Mouse (Mus musculus) frontal cortex, postnatal 14 days (tissue): ENCODE data around the gene Ccdc9.

Source experiments
- DNase-seq, 2 experiments: peaks; one replicate each; pipeline ENCODE4 v3.0.0; 2022; ENCODE audit warnings: low spot score in 2 of 2

Ccdc9 gene

GRCm38 (mm10) chr7:16286026-16286961 is at the start of gene Ccdc9:
Gene Ccdc9, minus strand, starts transcription at chr7:16286795.
- peak; percentile 99 for DNase-seq

- DNase-seq: no peak
Observed at GRCm38 (mm10) chr7:16329146-16329545, 42.6 kb upstream of the Ccdc9 start.

GRCm38 (mm10) chr7:16326607-16326971 is 40.0 kb upstream of the Ccdc9 start:
- DNase-seq: no peak

GRCm38 (mm10) chr7:16325920-16326606 is 39.5 kb upstream of the Ccdc9 start:
- peak in 1 of 2 experiments; percentile 30 for DNase-seq

GRCm38 (mm10) chr7:16324661-16325060 is 38.1 kb upstream of the Ccdc9 start:
- DNase-seq: no peak

GRCm38 (mm10) chr7:16320479-16320878 is 33.9 kb upstream of the Ccdc9 start:
- no peak for DNase-seq

- no peak for DNase-seq
Observed at GRCm38 (mm10) chr7:16319216-16319615, 32.6 kb upstream of the Ccdc9 start.

GRCm38 (mm10) chr7:16317094-16317493 is 30.5 kb upstream of the Ccdc9 start:
- no peak for DNase-seq

- no peak for DNase-seq
Observed at GRCm38 (mm10) chr7:16315222-16315759, 28.7 kb upstream of the Ccdc9 start.

- no peak for DNase-seq
Observed at GRCm38 (mm10) chr7:16314221-16314775, 27.7 kb upstream of the Ccdc9 start.

GRCm38 (mm10) chr7:16313481-16314220 is 27.1 kb upstream of the Ccdc9 start:
- peak; percentile 65 to 66 for DNase-seq

GRCm38 (mm10) chr7:16312672-16313311 is 26.2 kb upstream of the Ccdc9 start:
- DNase-seq: peak in 1 of 2 experiments; percentile 42

- no peak for DNase-seq
Observed at GRCm38 (mm10) chr7:16312011-16312671, 25.5 kb upstream of the Ccdc9 start.

- DNase-seq: no peak
Observed at GRCm38 (mm10) chr7:16311453-16312004, 24.9 kb upstream of the Ccdc9 start.

GRCm38 (mm10) chr7:16310521-16311452 is 24.2 kb upstream of the Ccdc9 start:
- peak in 1 of 2 experiments; percentile 48 for DNase-seq

- DNase-seq: peak; percentile 60 to 70
Observed at GRCm38 (mm10) chr7:16310020-16310520, 23.5 kb upstream of the Ccdc9 start.

- peak; percentile 72 to 80 for DNase-seq
Observed at GRCm38 (mm10) chr7:16309318-16310019, 22.9 kb upstream of the Ccdc9 start.
